Mouse (Mus musculus): ENCODE measurements at regions not wholly inside any gene's neighbourhood (a gene's known extent, or its start where the extent isn't known, plus 50 kb on each side); places are given as distances from the start of the nearest gene placed in this dataset.

- Histone ChIP-seq H3K36me3 (ENCODE audit: control insufficient read depth, insufficient read depth, low read length, poor library complexity, severe bottlenecking) (no peaks in the 10 kb centered on the region), H3K27ac (ENCODE audit: insufficient read depth, low read length) (no peak overlapping the region), H3K9ac (ENCODE audit: low read depth, poor library complexity, severe bottlenecking) (no peak overlapping the region), H3K27me3 (ENCODE audit: control insufficient read depth, insufficient read depth, low read length, poor library complexity, severe bottlenecking) (no peaks in the 10 kb centered on the region), H3K4me3 (ENCODE audit: low read depth, low read length) (no peak overlapping the region), H3K9me3 (replicated peaks; ENCODE audit: control insufficient read depth, insufficient read depth, low read length, poor library complexity, severe bottlenecking) (no peaks in the 10 kb centered on the region), H3K4me1 (ENCODE audit: control insufficient read depth, insufficient read depth, low read length) (no peaks in the 10 kb centered on the region)
- TF ChIP-seq EP300 (IDR thresholded peaks at IDR 0.05; ENCODE audit: insufficient read depth, low read depth, low read length) (no peak), CTCF (IDR thresholded peaks at IDR 0.05; ENCODE audit: low read depth, low read length) (no peak), POLR2A (IDR thresholded peaks at IDR 0.05; ENCODE audit: insufficient read depth, low read length) (no peak)
These were observed 135.1 kb upstream of the Ccdc122 start for GRCm38 (mm10) chr14:76901490-76901889.

GRCm38 (mm10) chr14:76899331-76899730 is 137.2 kb upstream of the Ccdc122 start:
- Histone ChIP-seq H3K27ac (ENCODE audit: insufficient read depth, low read length) (no peak overlapping the region), H3K9ac (ENCODE audit: low read depth, poor library complexity, severe bottlenecking) (no peak overlapping the region), H3K4me1 (ENCODE audit: control insufficient read depth, insufficient read depth, low read length) (no peaks in the 10 kb centered on the region), H3K9me3 (replicated peaks; ENCODE audit: control insufficient read depth, insufficient read depth, low read length, poor library complexity, severe bottlenecking) (no peaks in the 10 kb centered on the region), H3K27me3 (ENCODE audit: control insufficient read depth, insufficient read depth, low read length, poor library complexity, severe bottlenecking) (no peaks in the 10 kb centered on the region), H3K4me3 (ENCODE audit: low read depth, low read length) (no peak overlapping the region), H3K36me3 (ENCODE audit: control insufficient read depth, insufficient read depth, low read length, poor library complexity, severe bottlenecking) (no peaks in the 10 kb centered on the region)
- no peak for TF ChIP-seq EP300 (IDR thresholded peaks at IDR 0.05; ENCODE audit: insufficient read depth, low read depth, low read length)

GRCm38 (mm10) chr14:76887708-76888107 is 148.9 kb upstream of the Ccdc122 start:
- Histone ChIP-seq H3K9ac (ENCODE audit: low read depth, poor library complexity, severe bottlenecking) (no peak overlapping the region), H3K27me3 (ENCODE audit: control insufficient read depth, insufficient read depth, low read length, poor library complexity, severe bottlenecking) (no peaks in the 10 kb centered on the region), H3K36me3 (ENCODE audit: control insufficient read depth, insufficient read depth, low read length, poor library complexity, severe bottlenecking) (no peaks in the 10 kb centered on the region), H3K27ac (ENCODE audit: insufficient read depth, low read length) (no peak overlapping the region), H3K4me1 (ENCODE audit: control insufficient read depth, insufficient read depth, low read length) (no peaks in the 10 kb centered on the region), H3K4me3 (ENCODE audit: low read depth, low read length) (no peak overlapping the region), H3K9me3 (replicated peaks; ENCODE audit: control insufficient read depth, insufficient read depth, low read length, poor library complexity, severe bottlenecking) (no peaks in the 10 kb centered on the region)
- TF ChIP-seq POLR2A (IDR thresholded peaks at IDR 0.05; ENCODE audit: insufficient read depth, low read length) = no peak
- TF ChIP-seq EP300 (IDR thresholded peaks at IDR 0.05; ENCODE audit: insufficient read depth, low read depth, low read length) = no peak
- no peak for TF ChIP-seq CTCF (IDR thresholded peaks at IDR 0.05; ENCODE audit: low read depth, low read length)

- no peaks in the 10 kb centered on the region for H3K4me1 ChIP-seq (ENCODE audit: control insufficient read depth, insufficient read depth, low read length)
- H3K9me3 ChIP-seq (replicated peaks; ENCODE audit: control insufficient read depth, insufficient read depth, low read length, poor library complexity, severe bottlenecking) = no peaks in the 10 kb centered on the region
- no peak overlapping the region for H3K4me3 ChIP-seq (ENCODE audit: low read depth, low read length)
- no peak overlapping the region for H3K27ac ChIP-seq (ENCODE audit: insufficient read depth, low read length)
- no peaks in the 10 kb centered on the region for H3K27me3 ChIP-seq (ENCODE audit: control insufficient read depth, insufficient read depth, low read length, poor library complexity, severe bottlenecking)
- H3K36me3 ChIP-seq (ENCODE audit: control insufficient read depth, insufficient read depth, low read length, poor library complexity, severe bottlenecking) = no peaks in the 10 kb centered on the region
- TF ChIP-seq CTCF (IDR thresholded peaks at IDR 0.05; ENCODE audit: low read depth, low read length) (no peak), POLR2A (IDR thresholded peaks at IDR 0.05; ENCODE audit: insufficient read depth, low read length) (no peak), EP300 (IDR thresholded peaks at IDR 0.05; ENCODE audit: insufficient read depth, low read depth, low read length) (no peak)
- H3K9ac ChIP-seq (ENCODE audit: low read depth, poor library complexity, severe bottlenecking) = no peak overlapping the region
These were observed 149.4 kb upstream of the Ccdc122 start for GRCm38 (mm10) chr14:76887201-76887600.

GRCm38 (mm10) chr14:76883231-76883651 is 153.3 kb upstream of the Ccdc122 start:
- no peak overlapping the region for H3K27ac ChIP-seq (ENCODE audit: insufficient read depth, low read length)

GRCm38 (mm10) chr14:76882711-76883171 is 153.8 kb upstream of the Ccdc122 start:
- H3K9me3 ChIP-seq (replicated peaks; ENCODE audit: control insufficient read depth, insufficient read depth, low read length, poor library complexity, severe bottlenecking) = no peaks in the 10 kb centered on the region
- no peak overlapping the region for H3K4me3 ChIP-seq (ENCODE audit: low read depth, low read length)

More at GRCm38 (mm10) chr14:76883231-76883651, 153.3 kb upstream of the Ccdc122 start:
- H3K27me3 ChIP-seq (ENCODE audit: control insufficient read depth, insufficient read depth, low read length, poor library complexity, severe bottlenecking) = no peaks in the 10 kb centered on the region
- no peak for TF ChIP-seq POLR2A (IDR thresholded peaks at IDR 0.05; ENCODE audit: insufficient read depth, low read length)
- no peak for TF ChIP-seq EP300 (IDR thresholded peaks at IDR 0.05; ENCODE audit: insufficient read depth, low read depth, low read length)
- no peak for TF ChIP-seq CTCF (IDR thresholded peaks at IDR 0.05; ENCODE audit: low read depth, low read length)
- no peaks in the 10 kb centered on the region for H3K4me1 ChIP-seq (ENCODE audit: control insufficient read depth, insufficient read depth, low read length)
- no peaks in the 10 kb centered on the region for H3K36me3 ChIP-seq (ENCODE audit: control insufficient read depth, insufficient read depth, low read length, poor library complexity, severe bottlenecking)
- H3K9ac ChIP-seq (ENCODE audit: low read depth, poor library complexity, severe bottlenecking) = no peak overlapping the region
- no peaks in the 10 kb centered on the region for H3K9me3 ChIP-seq (replicated peaks; ENCODE audit: control insufficient read depth, insufficient read depth, low read length, poor library complexity, severe bottlenecking)
- H3K4me3 ChIP-seq (ENCODE audit: low read depth, low read length) = no peak overlapping the region

More at GRCm38 (mm10) chr14:76882711-76883171, 153.8 kb upstream of the Ccdc122 start:
- Histone ChIP-seq H3K9ac (ENCODE audit: low read depth, poor library complexity, severe bottlenecking) (no peak overlapping the region), H3K36me3 (ENCODE audit: control insufficient read depth, insufficient read depth, low read length, poor library complexity, severe bottlenecking) (no peaks in the 10 kb centered on the region), H3K27ac (ENCODE audit: insufficient read depth, low read length) (no peak overlapping the region), H3K4me1 (ENCODE audit: control insufficient read depth, insufficient read depth, low read length) (no peaks in the 10 kb centered on the region), H3K27me3 (ENCODE audit: control insufficient read depth, insufficient read depth, low read length, poor library complexity, severe bottlenecking) (no peaks in the 10 kb centered on the region)
- TF ChIP-seq POLR2A (IDR thresholded peaks at IDR 0.05; ENCODE audit: insufficient read depth, low read length) (no peak), EP300 (IDR thresholded peaks at IDR 0.05; ENCODE audit: insufficient read depth, low read depth, low read length) (no peak), CTCF (IDR thresholded peaks at IDR 0.05; ENCODE audit: low read depth, low read length) (no peak)

Measured in ES-Bruce4 (cell line).